Mouse (Mus musculus): ENCODE measurements around the gene Synj2.

Synj2 gene

DNA sequence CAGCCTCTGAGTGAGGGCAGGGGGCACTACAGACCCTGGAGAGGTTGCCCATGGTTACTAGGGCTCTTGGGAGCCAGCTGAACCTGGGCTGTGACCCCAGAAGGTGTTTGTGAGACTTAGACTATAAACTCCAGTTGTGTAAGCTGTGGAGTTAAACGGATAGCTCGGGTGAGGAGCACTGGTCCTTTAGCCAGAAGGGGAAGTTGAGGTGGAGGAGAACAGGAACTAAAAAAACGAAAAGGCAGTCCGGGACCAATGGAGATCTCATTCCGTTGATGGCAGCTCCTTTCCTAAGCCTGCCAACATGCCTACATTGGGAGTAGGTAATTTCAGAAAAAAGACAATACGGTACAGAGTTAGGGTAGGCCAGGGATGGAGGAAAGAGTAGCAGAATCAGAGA, 60.3 kb downstream of the Synj2 start:
- DNase-seq (ENCODE audit: low read depth): no peak

DNA sequence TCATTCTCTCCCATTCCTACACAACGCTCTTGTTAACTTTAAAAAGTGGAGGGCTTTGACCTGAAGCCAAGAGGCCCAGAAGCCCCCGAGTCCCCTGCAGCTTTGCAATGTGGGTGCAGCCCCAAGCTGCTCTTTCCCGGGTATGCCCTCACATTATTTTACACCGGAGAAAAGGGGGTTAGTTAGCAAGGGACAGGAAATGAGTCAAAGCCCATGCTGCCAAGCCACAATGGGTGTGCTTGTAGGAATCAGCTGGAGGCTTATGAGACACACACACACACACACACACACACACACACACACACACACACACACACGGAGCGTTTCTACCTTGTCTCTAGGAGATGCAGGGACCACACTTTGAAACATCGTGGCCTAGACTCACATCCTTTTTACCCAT, 60.8 kb downstream of the Synj2 start:
- DNase-seq (ENCODE audit: low read depth): peak; percentile 81

DNA sequence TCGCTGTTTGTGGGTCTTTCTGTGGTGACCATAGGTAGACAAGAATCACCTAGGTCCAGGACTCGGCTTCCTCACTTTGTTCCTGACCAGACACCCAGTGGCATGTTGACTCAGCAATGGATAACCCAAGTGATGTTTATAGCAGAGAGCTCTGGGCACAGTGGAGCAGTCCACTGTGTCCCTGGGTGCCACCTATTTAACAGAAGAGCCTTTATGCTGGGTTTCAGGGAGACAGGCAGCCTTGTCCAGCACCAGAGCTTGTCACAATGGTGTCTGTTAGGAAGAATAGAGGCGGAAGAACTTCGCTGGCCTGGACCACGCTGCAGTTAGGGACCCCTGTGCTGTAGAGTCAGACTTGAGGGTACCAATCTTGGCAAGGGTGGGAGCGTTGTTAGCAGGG, 61.5 kb downstream of the Synj2 start:
- no peak for DNase-seq (ENCODE audit: low read depth)

DNA sequence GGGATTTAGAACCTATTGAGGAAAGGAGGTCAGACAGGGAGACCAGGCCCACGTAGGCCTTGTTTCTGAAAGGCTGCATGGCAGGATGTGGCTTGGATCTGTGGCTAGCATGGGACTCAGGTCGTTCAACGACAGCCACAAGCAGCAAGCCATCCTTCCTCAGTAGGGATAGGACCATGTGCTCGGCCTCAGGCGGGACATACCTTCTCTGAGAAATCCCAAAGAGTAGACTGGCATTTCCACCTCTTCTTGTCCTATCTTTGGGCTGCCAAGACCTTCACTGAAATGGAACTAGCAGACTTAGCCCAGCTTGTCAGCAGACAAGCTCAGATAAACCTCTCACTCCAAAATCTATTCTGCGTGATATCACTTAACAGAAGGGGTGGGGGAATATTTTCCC, 62.6 kb downstream of the Synj2 start:
- DNase-seq (ENCODE audit: low read depth): no peak

DNA sequence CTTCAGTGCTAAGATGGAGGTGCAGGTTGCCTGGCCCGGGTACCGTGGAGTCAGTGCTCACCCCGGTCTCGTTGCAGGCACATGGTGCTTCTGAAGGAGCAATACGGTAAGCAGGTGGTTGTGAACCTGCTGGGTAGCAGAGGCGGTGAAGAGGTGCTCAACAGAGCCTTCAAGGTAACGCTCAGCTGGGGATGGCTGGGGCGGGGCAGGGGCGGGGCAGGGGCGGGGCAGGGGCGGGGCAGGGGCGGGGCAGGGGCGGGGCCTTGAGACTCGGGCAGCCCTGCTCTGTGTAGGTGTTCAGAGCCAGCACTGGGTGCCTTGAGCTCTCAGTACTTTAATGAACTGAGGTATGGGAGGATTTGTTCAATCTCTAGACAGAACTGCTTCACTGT, 64.2 kb downstream of the Synj2 start:
- no peak for DNase-seq (ENCODE audit: low read depth)

DNA sequence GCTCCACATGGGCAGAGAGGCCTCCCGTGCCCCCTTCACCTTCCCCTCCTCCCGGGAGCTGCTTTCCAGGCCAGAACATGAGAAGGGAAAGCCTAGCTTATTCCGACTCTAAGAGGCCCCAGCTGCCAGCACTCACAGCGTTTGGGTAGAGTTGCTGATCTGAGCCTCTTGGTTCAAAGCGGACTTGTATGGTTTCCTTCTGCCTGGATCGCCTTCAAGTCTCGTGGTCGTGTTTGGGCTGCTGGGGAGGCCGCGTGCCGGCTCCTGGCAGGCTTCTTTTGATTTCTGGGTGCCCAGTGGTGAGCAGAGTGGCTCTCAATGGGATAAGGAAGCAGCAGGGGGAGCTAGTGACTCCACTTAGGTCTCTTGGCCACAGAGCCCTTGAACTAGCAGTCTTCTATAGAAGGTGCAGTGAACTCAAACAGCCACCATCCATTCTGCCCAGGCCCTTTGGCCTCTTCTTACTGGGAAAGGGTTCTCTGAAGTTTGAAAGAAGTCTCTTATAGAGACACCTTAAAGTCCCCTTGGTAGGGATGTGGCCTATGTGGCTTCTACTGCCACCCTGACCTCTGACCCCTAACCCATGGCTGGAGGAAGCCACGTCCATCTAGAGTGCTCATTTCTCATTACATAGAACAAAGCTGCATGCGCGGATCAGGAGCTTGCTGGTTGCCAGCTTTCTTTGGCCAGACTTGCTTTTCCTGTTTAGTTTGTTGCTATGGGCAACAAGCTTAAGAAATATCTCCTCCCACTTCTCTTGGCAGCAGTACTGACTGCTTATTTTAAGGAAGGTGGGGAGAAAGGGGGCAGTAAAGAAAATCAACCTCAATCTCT, 64.8 kb downstream of the Synj2 start:
- DNase-seq (ENCODE audit: low read depth): peak; percentile 91

DNA sequence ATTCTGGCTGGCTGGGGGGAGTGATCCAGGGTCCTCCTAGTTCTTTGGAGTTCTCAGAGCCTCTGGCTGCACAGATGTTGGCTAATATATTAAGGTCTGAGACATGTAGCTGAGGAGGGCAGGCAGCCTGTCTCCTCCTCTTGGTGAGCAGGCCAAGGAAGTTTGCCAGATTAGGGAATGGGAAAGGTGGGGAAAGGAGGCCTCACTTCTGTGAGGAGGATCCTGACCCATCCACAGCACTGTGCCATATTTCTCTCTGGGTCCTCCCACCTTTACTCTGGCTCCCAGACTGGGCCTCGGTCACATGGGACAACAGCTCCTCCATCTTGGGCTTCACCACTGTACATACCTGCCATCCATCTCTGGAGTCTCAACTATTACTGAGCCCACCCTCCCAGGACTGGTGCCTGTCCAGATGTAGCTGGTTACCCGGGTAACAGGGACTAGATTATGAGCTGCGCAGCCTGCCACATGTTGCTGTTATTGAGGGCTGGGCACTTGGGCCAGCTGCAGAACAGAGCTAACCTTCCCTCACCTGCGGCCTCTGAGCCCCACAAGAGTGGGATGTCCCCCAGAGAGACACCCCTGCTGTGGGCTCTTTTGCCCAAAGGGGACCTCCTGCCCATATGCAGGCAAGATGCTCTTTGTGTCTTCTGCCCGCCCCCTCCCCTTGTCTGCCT, 66.2 kb downstream of the Synj2 start:
- peak; percentile 41 for DNase-seq (ENCODE audit: low read depth)

DNA sequence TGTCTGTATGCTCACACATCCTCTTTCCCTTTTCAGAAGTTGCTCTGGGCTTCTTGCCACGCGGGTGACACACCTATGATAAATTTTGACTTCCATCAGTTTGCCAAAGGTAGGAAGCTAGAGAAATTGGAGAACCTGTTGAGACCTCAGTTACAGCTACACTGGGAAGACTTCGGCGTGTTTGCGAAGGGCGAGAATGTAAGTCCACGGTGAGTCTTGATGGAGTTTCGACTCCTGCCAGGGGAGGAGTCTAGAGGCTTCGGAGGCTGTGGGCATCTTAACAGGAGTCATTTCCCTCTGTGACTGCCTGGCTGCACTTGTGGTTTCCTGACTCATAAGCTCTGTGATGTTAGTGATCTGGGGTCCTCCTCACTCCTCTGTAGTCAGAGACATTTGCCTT, 66.8 kb downstream of the Synj2 start:
- peak; percentile 64 for DNase-seq (ENCODE audit: low read depth)

DNA sequence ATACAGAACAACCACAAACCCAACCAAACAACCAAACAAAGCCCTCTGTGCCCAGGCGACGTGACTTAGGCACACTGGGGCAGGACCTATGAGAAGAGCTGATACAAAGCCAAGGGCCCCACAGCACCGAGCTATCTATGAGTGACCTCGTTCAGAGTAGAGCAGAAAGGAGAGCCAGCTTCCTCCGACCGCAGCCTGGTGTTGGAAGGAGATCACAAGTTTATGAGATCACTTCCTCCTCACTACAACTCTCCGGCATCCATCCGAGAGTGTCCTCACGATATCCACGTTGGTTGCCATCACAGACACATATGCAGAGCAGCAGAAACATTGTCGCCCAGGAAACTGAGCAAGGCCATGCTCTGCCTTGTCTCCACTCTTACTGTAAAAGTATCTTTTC, 67.5 kb downstream of the Synj2 start:
- DNase-seq (ENCODE audit: low read depth): no peak

DNA sequence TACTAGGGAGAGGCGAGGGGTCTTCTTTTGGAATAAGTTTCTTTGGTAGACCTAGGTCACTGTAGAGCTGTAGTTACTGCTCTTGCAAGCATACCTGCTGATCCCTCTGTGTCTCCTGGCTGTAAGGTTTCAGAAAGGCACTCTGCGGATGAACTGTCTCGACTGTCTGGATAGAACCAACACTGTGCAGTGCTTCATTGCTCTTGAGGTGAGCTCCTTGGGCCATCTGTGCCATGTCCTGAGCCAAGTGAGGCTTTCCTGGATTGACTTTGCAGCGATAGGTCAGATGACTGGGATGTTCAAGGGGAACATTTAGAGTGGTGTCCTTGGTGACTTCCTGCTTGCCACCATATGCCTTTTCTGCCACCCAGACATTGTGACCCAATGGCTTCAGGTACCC, 68.5 kb downstream of the Synj2 start:
- DNase-seq (ENCODE audit: low read depth): no peak

DNA sequence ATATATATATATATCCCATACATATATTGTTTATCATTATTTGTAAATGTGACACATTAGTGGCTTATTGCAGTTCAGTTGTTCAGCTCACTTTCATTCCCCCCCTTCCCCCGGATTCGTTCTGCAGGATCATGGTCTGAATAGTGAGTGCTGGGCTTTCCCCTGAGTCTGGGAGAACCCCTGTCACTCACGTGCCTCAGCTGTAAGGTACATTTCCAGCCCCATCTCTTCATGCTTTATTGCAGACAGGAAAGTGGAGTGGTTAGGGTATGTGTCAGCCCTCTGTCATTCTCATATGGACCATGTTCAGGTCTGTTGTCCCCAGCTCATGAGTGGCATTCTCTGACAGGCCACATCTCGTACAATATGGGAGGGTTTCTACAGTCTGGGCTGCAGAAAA, 72.0 kb downstream of the Synj2 start:
- no peak for DNase-seq (ENCODE audit: low read depth)

DNA sequence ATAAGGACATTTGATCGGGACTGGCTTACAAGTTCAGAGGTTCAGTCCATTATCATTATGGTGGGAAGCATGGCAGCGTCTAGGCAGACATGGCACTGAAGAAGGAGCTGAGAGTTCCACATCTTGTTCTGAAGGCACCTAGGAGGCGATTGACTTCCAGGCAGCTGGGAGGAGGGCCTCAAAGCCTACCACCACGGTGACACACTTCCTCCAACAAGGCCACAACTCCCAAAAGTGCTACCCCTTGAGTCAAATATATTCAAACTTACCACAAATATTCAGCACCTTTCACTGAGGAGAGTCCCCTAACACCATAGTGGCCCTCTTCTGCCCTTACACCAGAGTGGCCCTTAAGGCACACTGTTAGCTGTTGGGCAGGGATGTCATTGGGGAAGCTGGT, 73.9 kb downstream of the Synj2 start:
- no peak for DNase-seq (ENCODE audit: low read depth)

DNA sequence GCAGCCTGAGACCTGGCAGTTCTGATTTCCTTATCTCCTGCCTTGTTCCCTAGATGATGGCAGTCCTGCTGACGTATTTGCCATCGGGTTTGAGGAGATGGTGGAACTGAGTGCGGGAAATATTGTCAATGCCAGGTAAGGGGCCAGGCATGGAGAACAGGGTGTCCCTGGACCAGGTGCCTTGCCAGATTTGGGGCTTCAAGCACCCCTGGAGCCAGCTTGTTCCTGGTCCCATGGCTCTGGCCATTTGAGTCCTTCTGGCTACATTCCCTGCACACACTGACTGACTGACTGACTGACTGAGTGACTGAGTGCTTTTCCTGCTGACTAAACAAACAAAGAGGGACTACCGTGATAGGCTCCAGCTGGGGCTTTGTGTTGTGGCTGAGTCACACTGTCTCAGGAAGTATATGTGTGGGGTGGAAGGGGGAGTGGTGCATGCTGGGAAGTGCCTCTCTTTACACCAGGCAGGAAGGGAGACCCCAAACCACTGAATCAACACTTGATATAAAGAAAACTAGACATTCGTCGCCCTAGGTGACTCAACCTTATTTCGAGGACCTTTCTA, 75.2 kb downstream of the Synj2 start:
- DNase-seq (ENCODE audit: low read depth): peak; percentile 67

DNA sequence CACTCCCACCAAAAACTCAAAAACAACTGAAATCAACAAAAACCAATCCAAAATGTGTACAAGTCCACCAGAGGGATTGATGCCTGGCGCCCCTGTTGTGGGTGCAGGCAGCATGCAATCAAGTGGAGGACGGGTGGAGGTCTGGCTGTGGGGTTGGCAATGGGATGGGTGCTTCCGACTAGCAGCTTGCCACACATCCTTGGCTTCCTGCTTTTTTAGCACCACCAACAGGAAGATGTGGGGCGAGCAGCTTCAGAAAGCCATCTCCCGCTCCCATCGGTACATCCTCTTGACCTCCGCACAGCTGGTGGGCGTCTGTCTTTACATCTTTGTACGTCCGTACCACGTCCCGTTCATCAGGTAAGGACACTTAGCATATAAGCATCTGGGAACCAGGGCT, 76.2 kb downstream of the Synj2 start:
- peak; percentile 34 for DNase-seq (ENCODE audit: low read depth)

DNA sequence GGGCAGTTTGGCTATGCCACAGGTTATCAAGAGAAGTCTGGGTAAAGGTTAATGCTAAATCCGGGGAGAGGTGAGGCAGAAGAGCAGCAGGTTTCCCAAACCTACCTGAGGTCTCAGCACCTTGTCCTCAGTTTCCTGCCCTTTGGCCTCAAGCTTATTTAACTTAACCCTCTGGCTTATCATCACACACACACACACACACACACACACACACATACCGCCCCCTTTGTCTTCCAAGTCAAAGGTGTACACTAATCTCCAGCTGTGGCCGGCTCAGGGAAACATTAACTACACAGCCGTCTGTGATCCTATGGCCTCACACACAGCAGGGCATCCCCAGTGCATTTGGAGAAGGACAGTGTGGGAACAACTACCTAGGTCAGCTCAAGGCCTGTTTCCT, 77.3 kb downstream of the Synj2 start:
- no peak for DNase-seq (ENCODE audit: low read depth)

DNA sequence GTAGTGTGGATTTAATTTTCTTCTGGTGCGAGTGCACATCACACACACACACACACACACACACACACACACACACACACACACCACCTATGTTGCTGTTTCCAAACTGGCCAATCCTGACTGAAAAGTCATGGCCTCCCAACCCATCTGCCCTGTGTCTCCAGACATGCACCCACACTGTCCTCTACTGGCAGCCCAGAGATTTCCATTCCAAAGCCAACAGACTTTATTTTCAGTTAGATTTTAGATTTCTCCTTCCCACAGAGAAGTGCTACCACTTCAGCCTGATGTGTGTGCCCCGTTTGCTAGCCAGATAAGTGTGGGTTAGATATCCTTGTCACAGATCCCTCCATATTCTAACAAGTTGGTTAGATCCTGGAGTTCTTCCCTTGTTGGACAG, 78.7 kb downstream of the Synj2 start:
- peak; percentile 82 for DNase-seq (ENCODE audit: low read depth)

DNA sequence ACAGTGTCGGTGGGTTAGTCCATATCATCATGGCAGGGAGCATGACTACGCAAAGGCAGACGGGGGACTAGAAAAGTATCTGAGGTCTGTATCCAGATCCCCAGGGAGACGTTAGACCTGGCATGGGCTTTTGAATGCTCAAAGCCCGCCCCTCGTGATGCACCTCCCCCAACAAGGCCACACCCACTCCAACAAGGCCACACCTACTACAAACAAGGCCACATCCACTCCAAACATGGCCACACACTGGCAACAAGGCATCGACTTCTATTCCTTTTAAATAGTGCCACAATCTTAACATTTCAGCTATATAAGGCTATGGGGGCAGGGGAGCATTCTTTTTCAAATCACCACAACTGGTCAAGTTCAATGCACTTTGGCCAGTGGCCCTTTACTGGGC, 79.6 kb downstream of the Synj2 start:
- DNase-seq (ENCODE audit: low read depth): peak; percentile 54

DNA sequence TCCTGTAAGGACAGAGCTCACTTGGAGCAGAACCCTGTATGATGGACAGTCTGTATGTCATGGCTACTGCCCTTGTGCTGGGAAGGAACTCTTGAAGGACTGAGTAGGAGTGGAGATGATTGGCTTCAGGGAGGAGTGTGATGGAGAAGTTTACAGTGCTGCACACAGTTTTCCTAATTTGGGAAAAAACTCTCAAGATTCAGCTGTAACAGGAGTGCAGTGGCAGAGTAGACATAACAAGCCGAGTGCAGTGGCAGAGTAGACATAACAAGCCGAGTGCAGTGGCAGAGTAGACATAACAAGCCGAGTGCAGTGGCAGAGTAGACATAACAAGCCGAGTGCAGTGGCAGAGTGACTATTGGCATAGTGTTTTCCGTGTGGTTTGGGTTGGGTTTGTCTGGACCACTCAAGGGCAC, 80.3 kb downstream of the Synj2 start:
- peak; percentile 45 for DNase-seq (ENCODE audit: low read depth)

DNA sequence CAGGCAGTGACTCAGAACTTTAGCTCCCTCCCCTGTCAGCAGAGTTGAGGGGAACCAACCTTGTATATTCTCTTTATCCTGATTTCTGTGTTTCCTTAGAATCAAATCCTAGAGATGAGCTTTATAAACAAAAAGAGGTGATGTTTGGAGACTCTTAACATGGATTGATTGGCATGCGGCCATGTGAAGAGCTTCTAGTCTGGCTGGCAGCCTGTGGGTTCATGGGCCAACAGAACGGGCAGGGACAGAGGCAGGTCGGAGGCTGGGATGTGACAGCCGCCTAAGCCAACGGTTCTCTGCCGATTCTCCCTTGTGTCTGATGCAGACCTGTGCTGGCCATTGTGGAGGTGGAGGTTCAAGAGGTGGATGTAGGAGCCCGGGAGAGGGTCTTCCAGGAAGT, 84.8 kb downstream of the Synj2 start:
- DNase-seq (ENCODE audit: low read depth): no peak

DNA sequence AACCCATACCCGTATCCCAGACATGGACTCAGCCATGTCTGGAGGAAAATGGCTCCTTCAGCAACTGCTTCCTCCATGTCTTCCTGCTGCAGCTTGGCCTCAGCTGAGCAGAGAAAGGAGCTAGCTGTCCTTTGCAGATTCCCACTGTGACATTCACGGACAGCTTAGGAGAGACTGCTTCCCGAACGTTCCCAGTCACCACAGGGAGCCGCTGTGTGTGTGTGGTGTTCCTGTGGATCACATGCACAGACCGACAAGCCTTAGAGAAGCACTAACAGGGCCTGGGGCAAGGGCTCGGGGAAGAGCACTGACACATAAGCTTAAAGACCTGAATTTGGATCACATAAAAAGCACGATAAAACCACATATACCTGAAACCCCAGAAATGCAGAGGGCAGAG, 94.6 kb downstream of the Synj2 start:
- no peak for DNase-seq (ENCODE audit: low read depth)

DNA sequence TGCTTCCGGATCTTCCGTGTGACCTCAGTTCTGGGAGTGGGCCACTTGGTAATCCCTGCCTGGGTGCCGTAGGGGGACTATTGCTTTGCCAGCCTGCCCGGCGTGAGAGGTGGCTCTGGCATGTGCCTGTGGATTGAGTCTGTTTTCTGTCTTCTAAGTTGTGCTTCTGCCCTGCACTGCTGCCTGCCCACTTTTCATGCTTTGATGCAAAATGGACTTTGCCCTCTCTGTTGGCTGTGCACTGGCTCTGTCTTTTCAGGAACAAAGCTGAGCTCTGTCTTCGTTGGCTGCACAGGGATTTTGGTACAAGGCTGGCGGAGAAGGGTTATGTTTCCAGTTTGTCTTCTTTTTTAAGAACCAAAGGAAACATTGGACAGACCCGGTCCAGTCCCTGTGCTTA, 95.4 kb downstream of the Synj2 start:
- DNase-seq (ENCODE audit: low read depth): no peak

DNA sequence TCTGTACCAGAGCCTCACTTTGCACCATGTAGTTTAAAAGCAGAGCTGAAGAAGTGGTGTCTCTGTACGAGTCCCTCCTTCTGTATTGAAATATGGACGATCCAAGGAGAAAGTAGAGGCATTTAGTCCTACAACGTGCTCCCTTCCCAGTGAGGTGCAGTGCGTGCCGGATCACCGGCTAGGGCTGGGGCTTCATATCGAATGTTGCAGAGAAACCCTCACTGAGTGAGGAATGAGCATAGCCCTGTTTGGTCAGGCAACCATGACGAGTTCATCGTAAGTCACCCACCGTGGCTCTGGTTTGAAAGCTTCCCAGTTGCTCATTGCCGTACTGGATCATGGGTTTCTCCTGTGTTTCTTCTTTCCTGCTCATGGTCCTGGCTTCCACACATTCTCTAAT, 95.8 kb downstream of the Synj2 start:
- no peak for DNase-seq (ENCODE audit: low read depth)

DNA sequence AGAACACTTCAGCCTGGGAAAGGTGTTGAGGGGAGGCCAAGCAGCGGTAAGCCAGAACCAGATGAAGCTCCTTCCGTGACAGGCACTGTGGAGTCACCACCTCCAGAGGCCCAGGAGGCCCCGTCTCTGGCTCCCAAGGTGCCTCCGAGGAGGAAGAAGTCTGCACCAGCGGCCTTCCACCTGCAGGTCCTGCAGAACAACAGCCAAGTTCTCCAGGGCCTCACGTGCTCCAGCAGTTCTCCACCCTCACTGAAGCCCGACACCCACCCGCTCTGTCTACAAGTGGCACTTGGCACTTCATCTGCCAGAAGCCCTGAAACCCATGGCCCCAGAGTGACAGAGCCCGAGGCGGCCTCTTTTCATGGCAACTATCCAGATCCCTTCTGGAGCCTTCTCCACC, 96.4 kb downstream of the Synj2 start:
- DNase-seq (ENCODE audit: low read depth): no peak

DNA sequence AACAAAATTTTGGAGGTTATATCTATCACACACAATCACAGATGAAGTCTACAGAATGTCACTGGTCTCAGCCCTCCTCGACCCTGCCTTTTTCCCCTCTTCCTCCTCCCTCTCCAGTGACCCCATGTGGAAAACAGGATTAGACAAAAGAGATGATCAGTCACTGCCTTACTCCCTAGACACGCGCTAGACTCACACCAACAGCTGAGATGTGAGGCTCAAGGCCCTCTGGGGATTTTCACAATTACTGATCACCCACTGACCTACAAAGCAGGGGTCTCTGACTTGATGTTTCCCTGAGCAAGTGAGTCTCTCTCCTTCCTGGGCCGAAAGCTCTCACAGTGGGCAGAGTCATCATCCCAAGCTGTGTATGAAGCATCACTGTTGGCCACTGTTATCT, 111.7 kb downstream of the Synj2 start:
- DNase-seq (ENCODE audit: low read depth): no peak
